Mouse (Mus musculus) hematopoietic stem cell, adult 5-6 weeks (primary cell): ENCODE data around the gene Sirt2. TPM values are rescaled to one million over a fixed set of nuclear protein-coding genes. Genes with fewer than 3 reads are reported as not detected.

Experiments used
- ATAC-seq, 2 experiments: fragments of 125-278 bp in 1 of 2; replicated peaks in 1 of 2; 2 replicates each; pipeline ENCODE4 v1.8.0; 2016 to 2017; ENCODE audit warnings: inconsistent platforms in 2 of 2, mild to moderate bottlenecking in 2 of 2, moderate number of reproducible peaks in 2 of 2, low read depth in 1 of 2, moderate TSS enrichment in 1 of 2; ENCODE audit not compliant: low FRiP score in 2 of 2, poor library complexity in 2 of 2, severe bottlenecking in 2 of 2, insufficient read depth in 1 of 2, low TSS enrichment in 1 of 2
- total RNA-seq: library from RNA; stranded (forward); fragments of 172-1452, 232-1000 nt; gene quantifications from 2 replicates; pipeline ENCODE4 v1.2.3, GENCODE M21; 2017

Sirt2 gene
- total RNA-seq, 1 experiment from 2014 or later: 37.4 TPM

DNA sequence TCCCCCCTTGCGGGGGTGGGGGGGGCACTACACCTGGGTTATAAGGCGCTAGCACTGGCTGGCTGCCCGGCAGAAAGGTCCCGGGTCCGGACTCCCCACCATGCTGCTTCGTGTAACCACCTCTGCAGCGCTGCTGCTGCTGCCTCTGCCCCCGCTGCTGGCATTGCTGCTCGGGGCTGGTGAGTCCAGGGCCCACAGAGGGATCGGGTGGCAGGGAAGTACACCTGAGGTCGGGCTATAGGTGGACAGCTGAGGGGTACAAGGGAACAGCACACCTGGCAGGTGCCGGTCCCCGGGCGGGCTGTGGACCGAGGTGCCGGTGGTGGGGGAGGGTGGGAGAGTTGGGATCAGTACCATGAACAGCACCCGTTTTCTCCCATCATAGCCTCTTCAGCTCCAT, 10.5 kb upstream of the Sirt2 start, which contains the start of gene Ccer2:
Gene Ccer2, plus strand, starts transcription at position 96 of the 400 bp plus-strand sequence.
- no peak for ATAC-seq

DNA sequence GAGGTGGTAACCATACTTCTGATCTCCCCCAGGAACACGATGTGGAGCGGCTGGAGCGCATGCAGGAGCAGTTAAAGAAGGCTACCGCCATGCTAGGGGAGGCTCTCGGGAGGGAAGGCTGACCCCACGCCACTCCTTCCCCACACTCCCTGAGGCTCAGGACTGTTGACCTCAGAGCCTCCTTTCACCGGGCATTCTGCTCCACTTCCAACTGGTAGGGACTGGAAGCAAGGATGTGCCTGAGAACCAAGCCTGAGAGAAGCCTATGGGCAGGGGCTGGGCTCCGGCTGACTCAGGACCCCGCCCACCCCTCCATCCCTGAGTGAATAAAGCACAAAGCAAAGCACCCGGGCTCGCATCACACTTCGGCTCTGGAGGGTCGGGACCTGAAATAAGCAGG, 7.9 kb upstream of the Sirt2 start:
- ATAC-seq: no peak

DNA sequence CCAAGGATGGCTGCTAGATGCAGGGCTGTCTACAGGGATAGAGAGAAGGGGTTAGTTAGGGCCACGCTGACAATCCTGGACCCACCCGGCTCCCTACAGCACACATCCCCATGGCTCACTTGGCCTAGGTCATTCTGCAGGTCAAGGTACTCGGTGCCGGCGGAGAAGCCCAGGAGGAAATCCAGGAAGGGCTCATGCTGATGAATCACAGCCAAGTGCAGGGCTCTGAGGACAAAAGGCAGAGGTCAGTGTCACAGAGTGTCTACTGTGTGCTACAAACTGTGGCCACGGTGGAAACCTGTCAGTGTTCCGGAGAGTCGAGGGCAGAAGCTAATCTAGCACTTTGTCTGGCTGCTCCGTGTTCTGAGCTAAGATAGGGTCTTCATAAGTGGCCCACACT, 4.6 kb upstream of the Sirt2 start:
- no peak for ATAC-seq

DNA sequence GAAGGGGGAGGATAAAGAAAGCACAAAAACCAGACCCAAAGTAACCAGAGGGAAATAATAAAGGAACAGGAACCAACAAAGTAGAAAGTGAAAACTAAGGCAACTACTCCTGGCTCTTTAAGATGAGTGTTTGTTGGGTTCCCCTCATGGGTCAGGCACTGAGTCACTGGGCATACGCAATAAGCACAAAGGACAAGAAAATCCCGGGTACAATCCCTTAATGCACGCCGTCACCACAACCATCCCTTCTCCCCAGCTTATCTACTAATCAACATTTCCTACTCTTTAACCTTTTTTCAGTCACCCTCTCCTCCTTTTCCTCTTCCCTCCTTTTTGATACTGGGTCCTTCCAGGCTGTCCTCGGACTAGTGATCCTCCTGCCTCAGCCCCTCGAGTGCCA, 1.3 kb upstream of the Sirt2 start:
- ATAC-seq: no peak

DNA sequence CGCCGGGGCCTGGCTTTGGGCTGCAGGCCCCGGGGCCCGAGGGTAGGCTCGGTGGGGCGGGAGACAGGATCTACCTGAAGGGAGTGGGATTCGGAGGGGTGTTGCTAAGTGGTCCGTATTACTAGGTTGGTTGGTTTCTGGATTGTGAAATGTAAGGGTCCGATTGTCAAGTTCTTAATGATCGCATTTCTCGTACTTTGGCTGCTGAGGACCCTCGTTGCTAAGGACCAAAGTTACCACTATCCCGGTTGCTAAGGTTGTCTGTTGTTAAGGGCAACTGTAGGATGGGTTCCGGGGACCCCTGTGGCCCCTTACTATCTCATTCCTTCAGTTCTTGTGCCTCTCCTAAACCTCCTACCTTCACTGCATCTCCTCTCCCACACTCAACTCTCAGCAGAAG, 375 bp downstream of the Sirt2 start:
- ATAC-seq: no peak

DNA sequence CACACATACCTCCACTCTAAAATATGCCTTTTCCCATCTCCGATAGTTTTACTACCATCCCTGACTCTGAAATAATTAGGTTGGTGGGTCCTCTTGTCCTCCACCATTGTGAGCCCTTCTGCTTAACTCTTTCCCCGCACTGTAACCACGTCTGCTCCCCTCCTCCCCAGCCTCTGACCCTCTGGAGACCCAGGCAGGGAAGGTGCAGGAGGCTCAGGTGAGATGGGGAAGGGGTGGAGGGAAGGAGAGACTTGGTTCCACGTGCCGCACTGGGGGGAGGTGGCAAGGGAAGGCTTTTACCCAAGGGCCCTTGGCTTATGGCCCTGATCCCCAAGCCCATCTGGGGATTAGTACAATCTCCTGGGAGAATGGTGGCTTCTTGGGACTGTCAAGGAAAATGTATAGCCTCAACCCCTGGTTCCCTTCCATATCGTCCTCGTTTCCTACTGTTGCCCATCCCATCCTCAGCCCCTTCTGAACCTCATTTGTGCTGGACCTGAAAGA, 979 bp downstream of the Sirt2 start, which contains the start of gene Nfkbib:
Gene Nfkbib, minus strand, starts transcription at position 51 of the 504 bp plus-strand sequence.
- ATAC-seq: no peak

DNA sequence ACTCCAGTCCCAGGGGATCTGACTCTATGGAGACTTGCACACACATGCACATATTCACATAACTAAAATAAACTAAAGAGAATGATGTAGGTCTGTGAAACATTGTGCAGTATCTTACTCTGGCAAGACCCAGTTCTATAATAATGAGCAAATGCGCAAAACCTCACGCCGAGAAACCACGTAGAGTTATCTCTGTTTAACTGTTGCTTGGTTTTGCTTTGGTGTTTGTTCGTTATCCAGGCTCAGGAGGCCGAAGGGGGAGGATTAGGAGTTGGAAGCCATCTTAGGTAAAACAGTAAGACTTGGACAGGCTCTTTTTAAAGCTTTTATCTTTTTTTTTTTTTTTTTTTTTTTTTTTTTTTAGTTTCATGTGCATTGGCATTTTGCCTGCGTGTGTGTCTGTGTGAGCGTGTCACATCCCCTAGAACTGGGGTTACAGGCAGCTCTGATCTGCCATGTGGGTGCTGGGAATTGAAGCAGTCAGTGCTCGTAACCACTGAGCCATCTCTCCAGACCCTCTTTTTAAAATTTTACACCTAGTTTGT, 3.0 kb downstream of the Sirt2 start:
- no peak for ATAC-seq

DNA sequence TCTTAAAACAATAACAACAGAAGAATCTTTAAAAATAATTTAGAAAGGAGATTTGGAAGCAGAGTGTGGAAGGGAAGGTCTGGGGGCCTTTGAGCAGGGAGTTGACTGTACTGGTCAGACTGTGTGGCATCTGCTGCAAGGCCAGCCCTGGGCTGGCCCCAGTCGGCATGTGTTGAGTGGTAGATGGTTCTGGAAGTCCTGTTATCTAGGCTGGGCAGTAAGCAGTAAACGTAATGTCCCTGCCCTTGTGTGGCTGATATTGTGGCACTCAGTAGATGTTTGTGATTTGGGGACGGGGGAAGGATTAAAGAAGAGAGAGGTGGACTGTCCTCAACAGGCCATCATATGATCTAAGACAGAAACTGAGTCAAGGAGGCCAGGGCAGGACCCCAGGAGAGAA, 3.8 kb downstream of the Sirt2 start:
- ATAC-seq: no peak

DNA sequence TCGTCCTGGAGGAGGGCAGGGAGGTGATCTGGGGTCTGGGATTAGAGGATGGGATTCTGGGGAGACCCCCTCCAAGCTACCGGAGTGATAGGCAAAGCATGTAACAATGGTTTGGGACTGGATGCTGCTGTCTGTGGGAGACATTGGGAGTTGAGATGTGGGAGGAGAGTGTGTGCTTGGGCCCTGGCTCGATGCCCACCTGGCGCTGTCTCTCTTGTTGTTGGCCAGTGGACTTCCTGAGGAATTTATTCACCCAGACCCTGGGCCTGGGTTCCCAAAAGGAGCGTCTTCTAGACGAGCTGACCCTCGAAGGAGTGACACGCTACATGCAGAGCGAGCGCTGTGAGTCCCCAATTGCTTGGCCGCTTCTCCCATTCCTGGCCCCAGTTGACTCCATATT, 5.3 kb downstream of the Sirt2 start:
- no peak for ATAC-seq

DNA sequence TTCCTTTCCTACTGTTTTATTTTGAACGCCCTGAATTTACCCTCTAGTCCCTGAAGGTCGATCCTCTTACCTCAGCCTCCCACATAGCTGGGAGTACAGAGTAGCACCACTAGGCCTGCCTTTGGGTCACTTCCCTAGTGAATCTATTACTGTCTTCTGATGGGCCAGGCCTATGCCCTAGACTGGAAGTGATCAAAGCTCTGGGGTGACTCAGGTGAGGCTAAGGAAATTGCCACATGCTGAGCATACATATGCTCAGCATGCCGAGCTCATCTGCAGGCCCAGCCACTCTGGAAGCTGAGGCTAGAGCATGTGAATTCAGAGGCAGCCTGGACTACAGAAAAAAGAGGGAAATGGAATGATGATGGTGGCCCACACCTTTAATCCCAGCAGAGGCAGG, 6.6 kb downstream of the Sirt2 start:
- no peak; a peak in 1 of 4 replicates for ATAC-seq

DNA sequence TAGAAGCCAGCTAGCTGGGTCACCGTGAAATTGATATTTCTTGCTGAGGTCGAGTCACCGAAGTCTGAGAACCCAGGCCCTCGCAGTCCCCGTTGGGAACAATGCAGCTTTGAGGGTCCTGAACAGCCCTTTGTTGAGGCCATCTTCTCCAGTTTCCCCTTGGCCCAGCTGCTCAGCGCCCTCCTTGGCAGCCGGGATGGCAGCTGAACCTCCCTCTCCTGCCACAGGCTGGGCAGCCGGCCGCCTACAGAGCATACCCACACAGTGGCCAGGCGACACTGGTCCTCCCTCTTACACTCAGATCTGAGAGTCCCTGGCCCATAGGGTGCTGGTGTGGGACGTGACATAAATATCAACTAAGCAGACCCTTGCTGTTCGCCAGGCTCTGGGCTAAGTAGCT, 7.6 kb downstream of the Sirt2 start:
- no peak for ATAC-seq

DNA sequence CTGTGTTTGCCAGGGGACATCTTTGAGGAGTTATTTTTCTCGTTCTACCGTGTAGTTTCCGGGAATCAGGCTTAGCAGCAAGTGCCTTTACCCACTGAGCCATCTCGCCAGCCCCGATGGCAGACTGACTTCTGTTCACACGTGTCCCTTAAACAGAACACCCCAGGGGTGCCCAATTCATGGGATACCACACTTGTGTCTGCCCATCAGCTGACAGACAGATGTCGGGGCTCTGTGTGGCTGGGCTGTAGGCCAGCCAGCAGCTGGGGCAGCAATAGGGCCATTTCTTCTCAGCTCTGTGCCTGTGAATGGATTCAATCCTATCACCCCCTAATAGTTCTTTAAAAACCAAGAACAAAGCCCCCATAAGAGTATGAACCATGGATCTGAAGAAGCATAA, 8.6 kb downstream of the Sirt2 start:
- ATAC-seq: no peak

DNA sequence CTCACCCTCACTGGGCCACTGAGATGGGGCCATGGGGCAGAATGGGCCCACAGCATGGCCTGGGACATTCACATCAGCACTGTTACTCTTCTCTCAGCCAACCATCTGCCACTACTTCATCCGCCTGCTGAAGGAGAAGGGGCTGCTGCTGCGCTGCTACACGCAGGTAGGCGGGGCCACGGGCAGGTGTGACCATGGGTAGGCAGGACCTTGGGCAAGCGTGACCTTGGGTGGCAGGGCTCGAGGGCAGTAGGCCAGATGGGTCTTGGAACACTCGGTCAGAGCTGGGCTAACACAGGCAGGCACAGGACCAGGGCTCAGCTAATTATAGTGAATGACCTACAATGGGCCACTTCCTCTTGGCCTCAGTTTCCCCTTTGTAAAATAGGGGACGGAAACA, 12.3 kb downstream of the Sirt2 start:
- no peak for ATAC-seq

DNA sequence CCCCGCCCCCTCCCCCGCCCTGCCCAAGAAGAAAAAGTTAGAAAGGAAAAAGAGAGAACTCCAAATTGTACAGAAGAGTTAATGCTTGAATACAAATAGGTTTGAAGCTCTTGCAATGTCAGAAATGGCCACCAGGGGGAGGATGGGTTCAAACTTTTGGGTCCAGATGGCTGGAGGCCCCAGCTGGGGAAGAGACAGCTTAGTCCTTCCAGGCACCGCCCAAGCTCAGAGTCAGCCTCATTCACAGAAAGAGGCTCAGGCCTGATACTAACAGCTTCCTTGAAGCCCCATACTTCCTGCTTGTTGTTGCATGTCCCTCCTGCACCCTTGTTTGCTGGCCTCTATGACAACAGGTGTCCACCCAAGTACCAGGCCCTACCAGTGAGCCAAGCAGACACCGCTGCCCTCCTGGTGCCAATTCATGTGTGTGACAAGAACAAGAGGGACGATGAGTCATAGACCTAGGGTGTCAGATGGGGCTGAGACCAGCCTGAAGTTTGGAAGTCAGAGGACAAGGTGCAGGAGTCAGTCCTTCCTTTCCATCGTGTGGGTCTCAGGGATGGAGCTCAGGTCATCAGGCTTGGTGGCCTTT, 13.6 kb downstream of the Sirt2 start:
- peak; percentile 54 to 63; a peak in 3 of 4 replicates for ATAC-seq

DNA sequence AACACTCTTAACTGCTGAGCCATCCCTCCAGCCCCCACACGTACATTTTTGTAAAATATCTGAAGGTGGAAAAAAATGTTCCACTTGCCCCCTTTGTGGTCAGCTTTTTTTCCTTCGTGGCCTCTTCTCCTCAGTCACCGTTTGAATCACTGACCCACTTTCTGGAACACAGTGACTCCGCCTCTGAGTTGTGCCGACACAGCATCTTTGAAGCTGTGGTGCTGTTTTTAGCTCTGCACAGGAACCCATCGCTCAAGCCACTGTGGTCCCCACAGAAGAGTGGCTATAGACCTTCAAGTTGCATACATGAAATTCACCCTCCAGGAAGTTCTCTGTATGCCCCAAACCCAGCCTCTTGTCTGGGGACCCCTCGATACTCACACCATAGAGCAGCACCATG, 14.3 kb downstream of the Sirt2 start:
- ATAC-seq: peak in 1 of 2 experiments; percentile 22; a peak in 1 of 4 replicates

DNA sequence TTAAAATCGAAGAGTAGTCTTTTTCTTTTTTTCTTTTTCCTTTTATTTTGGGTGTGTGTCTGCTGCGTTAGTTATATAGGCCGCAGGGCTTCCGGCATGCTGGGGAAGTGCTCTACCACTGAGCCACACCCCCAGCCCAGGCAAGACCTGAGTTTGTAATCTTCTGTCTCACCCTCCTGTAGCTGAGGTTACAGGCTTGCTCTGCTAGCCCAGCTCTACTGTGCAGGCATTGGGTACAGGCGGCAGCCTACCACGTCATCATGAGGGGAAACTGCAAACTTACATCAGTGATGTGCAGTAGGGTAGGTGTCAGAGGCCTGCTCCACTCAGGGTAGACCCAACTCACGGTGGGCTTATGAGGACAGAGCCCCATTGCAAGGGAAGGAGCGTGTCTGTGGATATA, 14.7 kb downstream of the Sirt2 start:
- ATAC-seq: peak; percentile 79

DNA sequence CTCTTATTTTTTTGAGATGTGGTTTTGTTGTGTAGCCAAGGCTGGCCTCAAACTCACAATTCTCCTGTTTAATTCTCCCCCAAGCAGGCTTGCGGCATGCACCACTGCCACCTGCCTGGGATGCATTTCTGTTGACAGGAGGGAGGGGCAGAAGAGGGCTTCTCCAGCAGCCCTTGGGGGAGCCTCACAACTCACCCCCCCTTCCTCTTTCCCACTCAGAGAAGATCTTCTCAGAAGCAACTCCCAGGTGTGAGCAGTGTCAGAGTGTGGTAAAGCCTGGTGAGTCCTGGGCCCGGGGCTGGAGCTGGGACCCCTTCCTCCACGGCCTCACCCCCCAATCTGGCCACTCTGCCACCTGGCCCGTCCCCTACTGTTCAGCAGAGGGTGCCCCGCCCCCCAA, 18.6 kb downstream of the Sirt2 start:
- no peak for ATAC-seq

DNA sequence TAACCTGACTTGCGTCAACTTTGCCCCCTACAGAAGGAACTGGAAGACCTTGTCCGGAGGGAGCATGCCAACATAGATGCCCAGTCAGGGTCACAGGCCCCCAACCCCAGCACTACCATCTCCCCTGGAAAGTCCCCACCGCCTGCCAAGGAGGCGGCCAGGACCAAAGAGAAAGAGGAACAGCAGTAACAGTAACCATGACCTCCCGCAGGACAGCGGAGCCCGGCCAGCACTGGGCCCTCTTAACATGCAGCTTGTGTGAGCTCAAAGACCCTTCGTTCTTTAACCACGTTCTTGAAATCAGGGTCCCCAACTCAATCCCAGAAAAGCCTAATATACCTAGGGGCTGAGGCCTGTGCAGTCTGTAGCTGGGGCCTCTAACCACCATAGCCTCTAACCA, 21.3 kb downstream of the Sirt2 start:
- ATAC-seq: 0 out of 4 replicates have a peak, but pooled peaks of 1 of the 2 experiments have one; percentile 20
